Mouse (Mus musculus): ENCODE measurements at regions not wholly inside any gene's neighbourhood (a gene's known extent, or its start where the extent isn't known, plus 50 kb on each side); places are given as distances from the start of the nearest gene placed in this dataset.

GRCm38 (mm10) chr13:51959591-51959990, 113.1 kb downstream of the Gadd45g start:
- H3K4me3 ChIP-seq (ENCODE audit: insufficient read depth, poor library complexity, severe bottlenecking) = no peak overlapping the region
- H3K27me3 ChIP-seq (ENCODE audit: control insufficient read depth, insufficient read depth, insufficient read length) = no peaks in the 10 kb centered on the region
- H3ac ChIP-seq (ENCODE audit: control insufficient read depth, insufficient read length, low read depth) = no peak overlapping the region
- TF ChIP-seq USF1 (IDR thresholded peaks at IDR 0.05; ENCODE audit: low read depth) (no peak), MYOD1 (IDR thresholded peaks at IDR 0.05; ENCODE audit: control insufficient read depth, insufficient read length, low read depth) (no peak), MAX (IDR thresholded peaks at IDR 0.05) (no peak), FOSL1 (IDR thresholded peaks at IDR 0.05; ENCODE audit: insufficient read depth, low read length, poor library complexity, severe bottlenecking) (no peak)
- no peaks in the 10 kb centered on the region for H3K79me2 ChIP-seq (ENCODE audit: control insufficient read depth, insufficient read depth)
- H3K36me3 ChIP-seq (ENCODE audit: control insufficient read depth, insufficient read depth) = no peaks in the 10 kb centered on the region
- no peaks in the 10 kb centered on the region for H3K79me3 ChIP-seq (ENCODE audit: low read depth)

- no peaks in the 10 kb centered on the region for H3K36me3 ChIP-seq (ENCODE audit: control insufficient read depth, insufficient read depth)
- no peaks in the 10 kb centered on the region for H3K79me3 ChIP-seq (ENCODE audit: low read depth)
- no peak for TF ChIP-seq MYOG (IDR thresholded peaks at IDR 0.05; ENCODE audit: control insufficient read depth, extremely low read depth, insufficient read length)
- H3K4me3 ChIP-seq (ENCODE audit: insufficient read depth, poor library complexity, severe bottlenecking) = no peak overlapping the region
- H3K27me3 ChIP-seq (ENCODE audit: control insufficient read depth, insufficient read depth, insufficient read length) = no peaks in the 10 kb centered on the region
- H3K79me2 ChIP-seq (ENCODE audit: control insufficient read depth, insufficient read depth) = no peaks in the 10 kb centered on the region
- H3ac ChIP-seq (ENCODE audit: control insufficient read depth, insufficient read length, low read depth) = no peak overlapping the region
Measured at GRCm38 (mm10) chr13:51960262-51960661, 113.8 kb downstream of the Gadd45g start.

GRCm38 (mm10) chr13:51962191-51962611, 115.7 kb downstream of the Gadd45g start:
- no peak for TF ChIP-seq CTCF (IDR thresholded peaks at IDR 0.05; ENCODE audit: control insufficient read depth, insufficient read depth, insufficient read length)
- TF ChIP-seq MAX (IDR thresholded peaks at IDR 0.05) = no peak
- no peak for TF ChIP-seq MYOD1 (IDR thresholded peaks at IDR 0.05; ENCODE audit: control insufficient read depth, insufficient read length, low read depth)
- no peak for TF ChIP-seq CEBPB (IDR thresholded peaks at IDR 0.05; ENCODE audit: low read depth)
- TF ChIP-seq MYOG (IDR thresholded peaks at IDR 0.05; ENCODE audit: control insufficient read depth, extremely low read depth, insufficient read length) = no peak
- TF ChIP-seq FOSL1 (IDR thresholded peaks at IDR 0.05; ENCODE audit: insufficient read depth, low read length, poor library complexity, severe bottlenecking) = no peak
- no peak for TF ChIP-seq USF1 (IDR thresholded peaks at IDR 0.05; ENCODE audit: low read depth)
- H3K79me3 ChIP-seq (ENCODE audit: low read depth) = no peaks in the 10 kb centered on the region
- no peaks in the 10 kb centered on the region for H3K79me2 ChIP-seq (ENCODE audit: control insufficient read depth, insufficient read depth)
- H3ac ChIP-seq (ENCODE audit: control insufficient read depth, insufficient read length, low read depth) = peak overlapping the region; percentile 21
- no peaks in the 10 kb centered on the region for H3K27me3 ChIP-seq (ENCODE audit: control insufficient read depth, insufficient read depth, insufficient read length)
- H3K4me3 ChIP-seq (ENCODE audit: insufficient read depth, poor library complexity, severe bottlenecking) = no peak overlapping the region
- H3K36me3 ChIP-seq (ENCODE audit: control insufficient read depth, insufficient read depth) = no peaks in the 10 kb centered on the region

GRCm38 (mm10) chr13:51962676-51963075, 116.2 kb downstream of the Gadd45g start:
- no peaks in the 10 kb centered on the region for H3K27me3 ChIP-seq (ENCODE audit: control insufficient read depth, insufficient read depth, insufficient read length)
- H3ac ChIP-seq (ENCODE audit: control insufficient read depth, insufficient read length, low read depth) = peak overlapping the region; percentile 2
- no peak overlapping the region for H3K4me3 ChIP-seq (ENCODE audit: insufficient read depth, poor library complexity, severe bottlenecking)
- H3K79me3 ChIP-seq (ENCODE audit: low read depth) = no peaks in the 10 kb centered on the region
- H3K36me3 ChIP-seq (ENCODE audit: control insufficient read depth, insufficient read depth) = no peaks in the 10 kb centered on the region
- no peak for TF ChIP-seq USF1 (IDR thresholded peaks at IDR 0.05; ENCODE audit: low read depth)
- TF ChIP-seq MYOG (IDR thresholded peaks at IDR 0.05; ENCODE audit: control insufficient read depth, extremely low read depth, insufficient read length) = no peak
- TF ChIP-seq CTCF (IDR thresholded peaks at IDR 0.05; ENCODE audit: control insufficient read depth, insufficient read depth, insufficient read length) = no peak
- peak; percentile 99 for TF ChIP-seq MYOD1 (IDR thresholded peaks at IDR 0.05; ENCODE audit: control insufficient read depth, insufficient read length, low read depth)
- no peak for TF ChIP-seq CEBPB (IDR thresholded peaks at IDR 0.05; ENCODE audit: low read depth)
- TF ChIP-seq FOSL1 (IDR thresholded peaks at IDR 0.05; ENCODE audit: insufficient read depth, low read length, poor library complexity, severe bottlenecking) = peak; percentile 69
- peak; percentile 74 for TF ChIP-seq MAX (IDR thresholded peaks at IDR 0.05)
- H3K79me2 ChIP-seq (ENCODE audit: control insufficient read depth, insufficient read depth) = no peaks in the 10 kb centered on the region

GRCm38 (mm10) chr13:51963966-51964365, 117.5 kb downstream of the Gadd45g start:
- Histone ChIP-seq H3K27me3 (ENCODE audit: control insufficient read depth, insufficient read depth, insufficient read length) (no peaks in the 10 kb centered on the region), H3K4me3 (ENCODE audit: insufficient read depth, poor library complexity, severe bottlenecking) (no peak overlapping the region), H3K79me2 (ENCODE audit: control insufficient read depth, insufficient read depth) (no peaks in the 10 kb centered on the region), H3K36me3 (ENCODE audit: control insufficient read depth, insufficient read depth) (no peaks in the 10 kb centered on the region), H3K79me3 (ENCODE audit: low read depth) (no peaks in the 10 kb centered on the region), H3ac (ENCODE audit: control insufficient read depth, insufficient read length, low read depth) (no peak overlapping the region)
- no peak for TF ChIP-seq MAX (IDR thresholded peaks at IDR 0.05)
- no peak for TF ChIP-seq MYOD1 (IDR thresholded peaks at IDR 0.05; ENCODE audit: control insufficient read depth, insufficient read length, low read depth)
- TF ChIP-seq CEBPB (IDR thresholded peaks at IDR 0.05; ENCODE audit: low read depth) = no peak
- no peak for TF ChIP-seq USF1 (IDR thresholded peaks at IDR 0.05; ENCODE audit: low read depth)
- no peak for TF ChIP-seq CTCF (IDR thresholded peaks at IDR 0.05; ENCODE audit: control insufficient read depth, insufficient read depth, insufficient read length)

GRCm38 (mm10) chr13:51964416-51964815, 117.9 kb downstream of the Gadd45g start:
- TF ChIP-seq USF1 (IDR thresholded peaks at IDR 0.05; ENCODE audit: low read depth) (no peak), MAX (IDR thresholded peaks at IDR 0.05) (peak; percentile 11)
- no peaks in the 10 kb centered on the region for H3K27me3 ChIP-seq (ENCODE audit: control insufficient read depth, insufficient read depth, insufficient read length)
- no peak overlapping the region for H3K4me3 ChIP-seq (ENCODE audit: insufficient read depth, poor library complexity, severe bottlenecking)
- no peaks in the 10 kb centered on the region for H3K79me2 ChIP-seq (ENCODE audit: control insufficient read depth, insufficient read depth)
- H3ac ChIP-seq (ENCODE audit: control insufficient read depth, insufficient read length, low read depth) = no peak overlapping the region
- no peaks in the 10 kb centered on the region for H3K36me3 ChIP-seq (ENCODE audit: control insufficient read depth, insufficient read depth)
- H3K79me3 ChIP-seq (ENCODE audit: low read depth) = no peaks in the 10 kb centered on the region

Measured in C2C12 (cell line).